Mouse (Mus musculus): ENCODE data around the gene Tead3. TPM values are rescaled to one million over a fixed set of nuclear protein-coding genes. Genes with fewer than 3 reads are reported as not detected.

The Tead3 gene
- polyA plus RNA-seq, 1 experiment from 2014 or later, result 9.2 TPM

- Histone ChIP-seq H3K36me3 (replicated peaks) (peaks cover 5% of the 10 kb centered on the region), H3K27me3 (replicated peaks; ENCODE audit: low read depth, poor library complexity, severe bottlenecking) (no peaks in the 10 kb centered on the region), H3K4me1 (peaks cover 40% of the 10 kb centered on the region), H3K4me3 (no peak overlapping the region), H3K9me3 (no peaks in the 10 kb centered on the region), H3K27ac (replicated peaks) (no peak overlapping the region)
- no peak for DNase-seq (ENCODE audit: low spot score)
- WGBS, result 88% methylated on average over 3 of the region's 3 CpGs
Measured at GRCm38 (mm10) chr17:28310831-28311230, 39.8 kb downstream of the Tead3 start.

GRCm38 (mm10) chr17:28308297-28309195 is 42.1 kb downstream of the Tead3 start:
- Histone ChIP-seq H3K27me3 (replicated peaks; ENCODE audit: low read depth, poor library complexity, severe bottlenecking) (no peaks in the 10 kb centered on the region), H3K4me3 (0 out of 2 replicates have a peak overlapping the region, but pooled peaks have one; percentile 12), H3K36me3 (replicated peaks) (no peaks in the 10 kb centered on the region), H3K9me3 (no peaks in the 10 kb centered on the region), H3K27ac (replicated peaks) (peak overlapping the region; percentile 64), H3K4me1 (peaks cover 35% of the 10 kb centered on the region)
- 18% methylated on average over 18 of the region's 18 CpGs for WGBS
- DNase-seq (ENCODE audit: low spot score), result peak; percentile 89

- H3K4me1 ChIP-seq, result peaks cover 43% of the 10 kb centered on the region
- H3K27me3 ChIP-seq (replicated peaks; ENCODE audit: low read depth, poor library complexity, severe bottlenecking), result no peaks in the 10 kb centered on the region
- H3K27ac ChIP-seq (replicated peaks), result no peak overlapping the region
- no peak for DNase-seq (ENCODE audit: low spot score)
- no peak overlapping the region for H3K4me3 ChIP-seq
- 0 out of 2 replicates have a peak, but pooled peaks cover 3% of the 10 kb centered on the region for H3K36me3 ChIP-seq (replicated peaks)
- 61% methylated on average over 10 of the region's 10 CpGs for WGBS
- no peaks in the 10 kb centered on the region for H3K9me3 ChIP-seq
Measured at GRCm38 (mm10) chr17:28305172-28305571, 45.4 kb downstream of the Tead3 start.

GRCm38 (mm10) chr17:28300850-28301249 is 49.8 kb downstream of the Tead3 start:
- 73% methylated on average over 3 of the region's 3 CpGs for WGBS
- DNase-seq (ENCODE audit: low spot score), result no peak
- peak overlapping the region; percentile 81 for H3K27ac ChIP-seq (replicated peaks)

GRCm38 (mm10) chr17:28300323-28300722 is 50.3 kb downstream of the Tead3 start:
- Histone ChIP-seq H3K27ac (replicated peaks) (peak overlapping the region; percentile 81), H3K4me3 (peak overlapping the region; percentile 27; the same call in 1 of the 2 replicates), H3K9me3 (no peaks in the 10 kb centered on the region), H3K36me3 (replicated peaks) (peaks cover 26% of the 10 kb centered on the region), H3K4me1 (peaks cover 52% of the 10 kb centered on the region), H3K27me3 (replicated peaks; ENCODE audit: low read depth, poor library complexity, severe bottlenecking) (no peaks in the 10 kb centered on the region)
- DNase-seq (ENCODE audit: low spot score), result no peak
- 28% methylated on average over 9 of the region's 9 CpGs for WGBS

More at GRCm38 (mm10) chr17:28300850-28301249, 49.8 kb downstream of the Tead3 start:
- H3K36me3 ChIP-seq (replicated peaks), result peaks cover 26% of the 10 kb centered on the region
- H3K27me3 ChIP-seq (replicated peaks; ENCODE audit: low read depth, poor library complexity, severe bottlenecking), result no peaks in the 10 kb centered on the region
- H3K4me3 ChIP-seq, result no peak overlapping the region
- no peaks in the 10 kb centered on the region for H3K9me3 ChIP-seq
- peaks cover 48% of the 10 kb centered on the region for H3K4me1 ChIP-seq

- H3K27ac ChIP-seq (replicated peaks), result peak overlapping the region; percentile 81
- no peaks in the 10 kb centered on the region for H3K9me3 ChIP-seq
- H3K36me3 ChIP-seq (replicated peaks), result peaks cover 26% of the 10 kb centered on the region
- H3K4me1 ChIP-seq, result peaks cover 52% of the 10 kb centered on the region
- no peaks in the 10 kb centered on the region for H3K27me3 ChIP-seq (replicated peaks; ENCODE audit: low read depth, poor library complexity, severe bottlenecking)
- DNase-seq (ENCODE audit: low spot score), result peak; percentile 46
- 37% methylated on average over 11 of the region's 11 CpGs for WGBS
- H3K4me3 ChIP-seq, result peak overlapping the region; percentile 27; the same call in 1 of the 2 replicates
Measured at GRCm38 (mm10) chr17:28299669-28300320, 50.8 kb downstream of the Tead3 start.

GRCm38 (mm10) chr17:28298888-28299287 is 51.7 kb downstream of the Tead3 start:
- Histone ChIP-seq H3K4me3 (no peak overlapping the region), H3K9me3 (no peaks in the 10 kb centered on the region), H3K4me1 (peaks cover 52% of the 10 kb centered on the region), H3K27me3 (replicated peaks; ENCODE audit: low read depth, poor library complexity, severe bottlenecking) (no peaks in the 10 kb centered on the region), H3K36me3 (replicated peaks) (peaks cover 26% of the 10 kb centered on the region), H3K27ac (replicated peaks) (peak overlapping the region; percentile 81; the same call in 1 of the 2 replicates)
- no peak for DNase-seq (ENCODE audit: low spot score)
- 94% methylated on average over 17 of the region's 17 CpGs for WGBS

- no peaks in the 10 kb centered on the region for H3K27me3 ChIP-seq (replicated peaks; ENCODE audit: low read depth, poor library complexity, severe bottlenecking)
- peaks cover 40% of the 10 kb centered on the region for H3K4me1 ChIP-seq
- H3K4me3 ChIP-seq, result no peak overlapping the region
- peaks cover 35% of the 10 kb centered on the region for H3K36me3 ChIP-seq (replicated peaks)
- H3K27ac ChIP-seq (replicated peaks), result peak overlapping the region; percentile 66
- no peaks in the 10 kb centered on the region for H3K9me3 ChIP-seq
- 74% methylated on average over 17 of the region's 17 CpGs for WGBS
- DNase-seq (ENCODE audit: low spot score), result no peak
Measured at GRCm38 (mm10) chr17:28294449-28295333, 55.9 kb downstream of the Tead3 start.

GRCm38 (mm10) chr17:28293716-28294115 is 56.9 kb downstream of the Tead3 start:
- 58% methylated on average over 4 of the region's 4 CpGs for WGBS
- no peak for DNase-seq (ENCODE audit: low spot score)
- Histone ChIP-seq H3K36me3 (replicated peaks) (peaks cover 27% of the 10 kb centered on the region), H3K27ac (replicated peaks) (peak overlapping the region; percentile 66), H3K9me3 (no peaks in the 10 kb centered on the region), H3K4me1 (peaks cover 31% of the 10 kb centered on the region), H3K4me3 (no peak overlapping the region), H3K27me3 (replicated peaks; ENCODE audit: low read depth, poor library complexity, severe bottlenecking) (no peaks in the 10 kb centered on the region)

GRCm38 (mm10) chr17:28291346-28291745 is 59.3 kb downstream of the Tead3 start:
- 90% methylated on average over 7 of the region's 7 CpGs for WGBS
- Histone ChIP-seq H3K27ac (replicated peaks) (no peak overlapping the region), H3K27me3 (replicated peaks; ENCODE audit: low read depth, poor library complexity, severe bottlenecking) (no peaks in the 10 kb centered on the region), H3K4me3 (no peak overlapping the region), H3K4me1 (peaks cover 43% of the 10 kb centered on the region), H3K36me3 (replicated peaks) (peaks cover 13% of the 10 kb centered on the region), H3K9me3 (no peaks in the 10 kb centered on the region)
- DNase-seq (ENCODE audit: low spot score), result no peak

- Histone ChIP-seq H3K36me3 (replicated peaks) (peaks cover 13% of the 10 kb centered on the region), H3K4me3 (no peak overlapping the region), H3K27ac (replicated peaks) (no peak overlapping the region), H3K27me3 (replicated peaks; ENCODE audit: low read depth, poor library complexity, severe bottlenecking) (no peaks in the 10 kb centered on the region), H3K9me3 (no peaks in the 10 kb centered on the region), H3K4me1 (peaks cover 49% of the 10 kb centered on the region)
- 85% methylated on average over 11 of the region's 11 CpGs for WGBS
- DNase-seq (ENCODE audit: low spot score), result no peak
Measured at GRCm38 (mm10) chr17:28290671-28291070, 59.9 kb downstream of the Tead3 start.

- no peak for DNase-seq (ENCODE audit: low spot score)
- Histone ChIP-seq H3K36me3 (replicated peaks) (peaks cover 13% of the 10 kb centered on the region), H3K4me3 (no peak overlapping the region), H3K27ac (replicated peaks) (no peak overlapping the region; the same call in 1 of the 2 replicates), H3K4me1 (peaks cover 49% of the 10 kb centered on the region), H3K9me3 (no peaks in the 10 kb centered on the region), H3K27me3 (replicated peaks; ENCODE audit: low read depth, poor library complexity, severe bottlenecking) (no peaks in the 10 kb centered on the region)
- WGBS, result 74% methylated on average over 3 of the region's 3 CpGs
Measured at GRCm38 (mm10) chr17:28290262-28290661, 60.4 kb downstream of the Tead3 start.
